Mouse (Mus musculus) lung, embryonic 15.5 days (tissue): ENCODE results near the gene Gpr146. TPM values are rescaled to one million over a fixed set of nuclear protein-coding genes. Genes with fewer than 3 reads are reported as not detected.

Source experiments
- ATAC-seq: fragments of 200-750 bp; cut with Nextera tagmentation; 2 replicates; pipeline ENCODE4 v1.8.0; 2017; ENCODE audit warnings: moderate number of reproducible peaks, borderline replicate concordance; ENCODE audit not compliant: low FRiP score, low TSS enrichment; ENCODE audit errors: extremely low read depth
- H3K27ac ChIP-seq: fragments of 300-500 bp; sonication (generic); 2 replicates; pipeline ENCODE4 v1.5.1; 2015; ENCODE audit warnings: moderate library complexity, mild to moderate bottlenecking, inconsistent platforms
- H3K27me3 ChIP-seq: fragments of 300-500 bp; sonication (generic); 2 replicates; pipeline ENCODE4 v1.6.1; 2015; ENCODE audit warnings: inconsistent platforms
- H3K36me3 ChIP-seq: fragments of 300-500 bp; sonication (generic); 2 replicates; pipeline ENCODE4 v1.6.1; 2015; ENCODE audit warnings: inconsistent platforms
- H3K4me1 ChIP-seq: fragments of 300-500 bp; sonication (generic); 2 replicates; pipeline ENCODE4 v1.6.1; 2015; ENCODE audit warnings: inconsistent platforms
- H3K4me2 ChIP-seq: fragments of 300-500 bp; sonication (generic); 2 replicates; pipeline ENCODE4 v1.6.1; 2015; ENCODE audit warnings: inconsistent platforms, mild to moderate bottlenecking, moderate library complexity
- H3K4me3 ChIP-seq: fragments of 300-500 bp; sonication (generic); 2 replicates; pipeline ENCODE4 v1.5.1; 2015; ENCODE audit warnings: mild to moderate bottlenecking, inconsistent platforms
- H3K9ac ChIP-seq: fragments of 300-500 bp; sonication (generic); 2 replicates; pipeline ENCODE4 v1.6.1; 2015; ENCODE audit warnings: inconsistent platforms
- H3K9me3 ChIP-seq: fragments of 300-500 bp; sonication (generic); 2 replicates; pipeline ENCODE4 v1.6.1; 2016; ENCODE audit warnings: inconsistent platforms
- WGBS: fragments of 180-500 bp; shearing (Covaris S2); methylation state at CpG from one replicate; pipeline ENCODE4 v1.1.7; 2015; 5-methylcytosine and 5-hydroxymethylcytosine counted together
- microRNA counts: library from miRNA; unstranded; fragments of <30 nt; microRNA quantifications from one replicate; lab custom pipeline; 2016
- microRNA-seq: library from miRNA; unstranded; fragments of <30 nt; microRNA quantifications from one replicate; pipeline ENCODE4, GENCODE M21; 2016
- polyA plus RNA-seq: library from polyadenylated mRNA; unstranded; fragments of >200 nt; fragmentation: Nextera tagmentation; extraction: Ambion mirVana; gene quantifications from 2 replicates; pipeline ENCODE4 v1.2.1, GENCODE M21; 2015

Gene Gpr146
- polyA plus RNA-seq, 1 experiment from 2014 or later, result 6.3 TPM

- Histone ChIP-seq H3K4me3 (no peak overlapping the region), H3K27me3 (no peaks in the 10 kb centered on the region), H3K27ac (no peak overlapping the region), H3K9ac (no peak overlapping the region), H3K4me1 (peaks cover 23% of the 10 kb centered on the region), H3K36me3 (no peaks in the 10 kb centered on the region), H3K4me2 (no peak overlapping the region), H3K9me3 (no peaks in the 10 kb centered on the region)
- no peak for ATAC-seq
- WGBS, result 79% methylated on average over 2 of the region's 2 CpGs
These were observed 64.2 kb downstream of the Gpr146 start for GRCm38 (mm10) chr5:139441726-139442018.

- no peaks in the 10 kb centered on the region for H3K36me3 ChIP-seq
- H3K27me3 ChIP-seq, result no peaks in the 10 kb centered on the region
- 61% methylated on average over 12 of the region's 12 CpGs for WGBS
- H3K4me2 ChIP-seq, result no peak overlapping the region; the same call in 1 of the 2 replicates
- H3K4me1 ChIP-seq, result peaks cover 23% of the 10 kb centered on the region
- ATAC-seq, result no peak
- H3K9me3 ChIP-seq, result no peaks in the 10 kb centered on the region
- H3K4me3 ChIP-seq, result no peak overlapping the region
- H3K27ac ChIP-seq, result no peak overlapping the region
- no peak overlapping the region for H3K9ac ChIP-seq
These were observed 64.9 kb downstream of the Gpr146 start for GRCm38 (mm10) chr5:139442428-139442827.

- Histone ChIP-seq H3K36me3 (no peaks in the 10 kb centered on the region), H3K4me2 (no peak overlapping the region), H3K9ac (no peak overlapping the region), H3K27ac (no peak overlapping the region), H3K27me3 (no peaks in the 10 kb centered on the region), H3K4me3 (no peak overlapping the region), H3K9me3 (no peaks in the 10 kb centered on the region), H3K4me1 (peaks cover 23% of the 10 kb centered on the region)
- WGBS, result 57% methylated on average over 4 of the region's 4 CpGs
- no peak; the same call in 1 of the 2 replicates for ATAC-seq
These were observed 65.5 kb downstream of the Gpr146 start for GRCm38 (mm10) chr5:139442962-139443361.

- WGBS, result 72% methylated on average over 8 of the region's 8 CpGs
- Histone ChIP-seq H3K36me3 (no peaks in the 10 kb centered on the region), H3K4me1 (peaks cover 38% of the 10 kb centered on the region), H3K4me3 (no peak overlapping the region), H3K9me3 (no peaks in the 10 kb centered on the region), H3K4me2 (no peak overlapping the region), H3K27me3 (no peaks in the 10 kb centered on the region), H3K9ac (no peak overlapping the region), H3K27ac (no peak overlapping the region)
- ATAC-seq, result no peak
These were observed 67.8 kb downstream of the Gpr146 start for GRCm38 (mm10) chr5:139445258-139445657.

MicroRNA genes within 50 kb of the gene (microRNA counts, 519-probe panel; counts per million panel counts)
- microRNA mmu-miR-339-3p (lab: Ali Mortazavi, UCI) (19.7 counts per million), microRNA mmu-miR-339-5p (lab: Ali Mortazavi, UCI) (19.7 counts per million)

Small RNA genes within 50 kb of the gene (microRNA-seq; reads per million reads assigned to microRNA genes)
- 599 reads per million, percentile 72 among the genes with 10 or more reads in this experiment for gene Mir339

Other genes starting within 250 kb of the Gpr146 start
- gene Prkar1b, start 227.7 kb upstream of the Gpr146 start, polyA plus RNA-seq, result 16.0 and 16.9 TPM in 2 replicates
- 6.4 and 6.6 TPM in 2 replicates for gene Dnaaf5, start 227.5 kb upstream of the Gpr146 start, polyA plus RNA-seq
- gene Sun1, start 177.1 kb upstream of the Gpr146 start, polyA plus RNA-seq, result 48.7 and 52.7 TPM in 2 replicates
- 186 TPM in 2 replicates for gene Get4, start 125.4 kb upstream of the Gpr146 start, polyA plus RNA-seq
- gene Adap1, start 52.1 kb upstream of the Gpr146 start, polyA plus RNA-seq, result 5.8 and 6.2 TPM in 2 replicates
- 89.6 and 92.9 TPM in 2 replicates for gene Cox19, start 26.3 kb upstream of the Gpr146 start, polyA plus RNA-seq
- gene Cyp2w1, start 25.1 kb upstream of the Gpr146 start, polyA plus RNA-seq, result 0.10 TPM in 1 of 2 replicates, not detected in the other
- 0.86 and 1.0 TPM in 2 replicates for gene C130050O18Rik, start 27.6 kb downstream of the Gpr146 start, polyA plus RNA-seq
- 6.1 and 6.6 TPM in 2 replicates for gene Gper1, start 45.5 kb downstream of the Gpr146 start, polyA plus RNA-seq
- 40.0 and 41.8 TPM in 2 replicates for gene 3110082I17Rik, start 82.8 kb downstream of the Gpr146 start, polyA plus RNA-seq
- 7.7 and 9.5 TPM in 2 replicates for gene Zfand2a, start 106.9 kb downstream of the Gpr146 start, polyA plus RNA-seq
- 0.09 TPM in 1 of 2 replicates, not detected in the other for gene Uncx, start 165.8 kb downstream of the Gpr146 start, polyA plus RNA-seq